Mouse (Mus musculus) liver, adult (tissue): ENCODE results near the gene Mafb.

ENCODE experiments used
- GATA4 ChIP-seq: IDR thresholded peaks from 2 replicates; pipeline ENCODE4 v1.6.1; 2014; ENCODE audit warnings: mild to moderate bottlenecking, low read length; ENCODE audit not compliant: insufficient replicate concordance

Gene Mafb

GRCm38 (mm10) chr2:160367448-160368208, 763 bp upstream of the Mafb start:
- no peak for TF ChIP-seq GATA4

- TF ChIP-seq GATA4 = no peak
Measured at GRCm38 (mm10) chr2:160366111-160366979, 520 bp downstream of the Mafb start.

- no peak for TF ChIP-seq GATA4
Measured at GRCm38 (mm10) chr2:160365107-160365911, 1.6 kb downstream of the Mafb start.

- no peak for TF ChIP-seq GATA4
Measured at GRCm38 (mm10) chr2:160364666-160365065, 2.2 kb downstream of the Mafb start.

- no peak for TF ChIP-seq GATA4
Measured at GRCm38 (mm10) chr2:160364128-160364650, 2.7 kb downstream of the Mafb start.

GRCm38 (mm10) chr2:160363201-160363600, 3.7 kb downstream of the Mafb start:
- no peak for TF ChIP-seq GATA4

- no peak for TF ChIP-seq GATA4
Measured at GRCm38 (mm10) chr2:160361442-160362121, 5.3 kb downstream of the Mafb start.

GRCm38 (mm10) chr2:160360234-160360874, 6.5 kb downstream of the Mafb start:
- no peak for TF ChIP-seq GATA4

- TF ChIP-seq GATA4 = no peak
Measured at GRCm38 (mm10) chr2:160358896-160359295, 8.0 kb downstream of the Mafb start.

GRCm38 (mm10) chr2:160357442-160357841, 9.4 kb downstream of the Mafb start:
- TF ChIP-seq GATA4 = no peak

GRCm38 (mm10) chr2:160356132-160356531, 10.7 kb downstream of the Mafb start:
- no peak for TF ChIP-seq GATA4

- TF ChIP-seq GATA4 = no peak
Measured at GRCm38 (mm10) chr2:160354319-160354718, 12.5 kb downstream of the Mafb start.

- no peak for TF ChIP-seq GATA4
Measured at GRCm38 (mm10) chr2:160353581-160353980, 13.3 kb downstream of the Mafb start.

- TF ChIP-seq GATA4 = peak; percentile 78; the same call in 1 of the 2 replicates
Measured at GRCm38 (mm10) chr2:160351038-160351574, 15.8 kb downstream of the Mafb start.
